Mouse (Mus musculus): ENCODE data around the gene Rai1. TPM values are rescaled to one million over a fixed set of nuclear protein-coding genes. Genes with fewer than 3 reads are reported as not detected.

Rai1 gene
- polyA plus RNA-seq (2014; fragmentation: Nextera tagmentation; extraction: Ambion mirVana) = 31.8 and 37.8 TPM in 2 replicates

DNA sequence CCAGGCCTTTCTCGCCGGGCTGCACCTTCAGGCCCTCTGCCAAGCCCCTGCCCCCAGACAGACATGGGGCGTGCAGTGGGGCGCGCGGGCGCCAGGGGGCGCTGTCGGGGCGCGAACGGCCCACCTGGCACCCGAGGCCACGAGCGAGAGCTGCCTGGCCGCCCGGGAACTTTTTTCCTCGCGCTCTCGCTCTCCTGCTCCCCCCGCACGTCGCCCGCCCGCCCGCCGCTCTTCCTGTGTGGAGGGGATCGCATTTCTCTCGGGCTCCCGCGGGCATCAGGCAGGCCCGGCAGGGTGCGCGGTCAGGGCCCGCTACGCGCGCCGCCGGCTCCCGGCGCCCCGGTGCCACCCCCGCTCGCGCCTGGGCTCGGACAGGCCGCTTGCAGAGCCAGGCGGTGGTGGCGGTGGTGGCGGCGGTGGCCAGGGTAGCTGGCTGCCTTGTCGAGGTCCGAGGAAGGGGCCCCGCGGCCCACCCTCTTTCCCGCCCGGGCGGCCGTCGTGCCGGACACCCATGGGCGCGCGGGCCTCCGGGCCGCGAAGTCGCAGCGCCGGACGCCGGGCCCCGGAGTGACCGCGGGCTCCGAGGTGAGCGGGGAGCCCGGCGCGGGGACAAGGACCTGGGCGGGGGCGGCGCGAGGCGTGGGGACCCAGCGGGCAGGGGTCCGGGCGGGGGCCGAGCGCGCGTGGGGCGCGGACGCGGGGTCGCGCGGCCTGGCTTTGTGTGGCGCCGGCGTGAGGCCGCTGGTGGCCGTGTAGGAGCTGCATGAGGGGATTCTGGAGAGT is at the start of gene Rai1:
TSS of gene Rai1 (plus strand) at position 204 of the 783 bp plus-strand sequence.
- H3K36me3 ChIP-seq (ENCODE audit: insufficient read depth) = no peaks in the 10 kb centered on the region
- under 1% methylated on average over 94 of the region's 105 CpGs for WGBS
- H3K4me1 ChIP-seq (ENCODE audit: insufficient read depth) = peaks cover 30% of the 10 kb centered on the region
- H3K27ac ChIP-seq (ENCODE audit: low read depth) = peak within 1 kb of the TSS; percentile 99
- H3K9me3 ChIP-seq (ENCODE audit: low read depth, low read length) = no peaks in the 10 kb centered on the region
- no peaks in the 10 kb centered on the region for H3K27me3 ChIP-seq (ENCODE audit: insufficient read depth, low read length)
- DNase-seq (peak; percentile 95), ATAC-seq (ENCODE audit: insufficient read depth) (peak; percentile 64)
- peak within 1 kb of the TSS; percentile 91 for H3K4me2 ChIP-seq
- H3K9ac ChIP-seq = peak within 1 kb of the TSS; percentile 100
- peak within 1 kb of the TSS; percentile 99 for H3K4me3 ChIP-seq (ENCODE audit: low read depth, low read length)
- TF ChIP-seq CTCF (IDR thresholded peaks at IDR 0.05; ENCODE audit: low read depth) = peak; percentile 78

DNA sequence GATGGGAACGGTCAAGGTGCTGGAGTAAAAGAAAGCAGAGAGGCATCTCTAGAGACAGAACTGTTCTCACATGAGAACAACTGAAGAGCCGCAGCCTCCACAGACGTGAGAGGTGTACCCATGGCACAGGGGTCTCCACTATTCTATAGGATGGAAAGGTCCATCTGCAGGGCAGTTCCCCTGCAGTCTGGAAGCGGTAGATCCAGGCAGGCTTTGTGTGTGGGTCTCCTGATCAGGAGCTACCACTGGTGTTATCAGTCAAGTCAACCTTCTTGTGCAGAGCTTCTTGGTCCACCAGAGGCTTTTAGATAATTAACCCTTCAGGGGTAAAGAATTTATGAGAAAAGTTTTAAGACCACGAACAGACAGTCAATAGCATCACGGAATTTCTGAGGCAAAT is 48.3 kb upstream of the Rai1 start:
- Histone ChIP-seq H3K9me3 (ENCODE audit: low read depth, low read length) (no peaks in the 10 kb centered on the region), H3K4me2 (no peak overlapping the region), H3K9ac (no peak overlapping the region), H3K27me3 (ENCODE audit: insufficient read depth, low read length) (no peaks in the 10 kb centered on the region), H3K4me3 (ENCODE audit: low read depth, low read length) (no peak overlapping the region), H3K27ac (ENCODE audit: low read depth) (no peak overlapping the region), H3K36me3 (ENCODE audit: insufficient read depth) (no peaks in the 10 kb centered on the region), H3K4me1 (ENCODE audit: insufficient read depth) (no peaks in the 10 kb centered on the region)
- DNase-seq = no peak
- WGBS = 75% methylated on average over 6 of the region's 6 CpGs
- ATAC-seq (ENCODE audit: insufficient read depth) = no peak
- TF ChIP-seq CTCF (IDR thresholded peaks at IDR 0.05; ENCODE audit: low read depth) = no peak

DNA sequence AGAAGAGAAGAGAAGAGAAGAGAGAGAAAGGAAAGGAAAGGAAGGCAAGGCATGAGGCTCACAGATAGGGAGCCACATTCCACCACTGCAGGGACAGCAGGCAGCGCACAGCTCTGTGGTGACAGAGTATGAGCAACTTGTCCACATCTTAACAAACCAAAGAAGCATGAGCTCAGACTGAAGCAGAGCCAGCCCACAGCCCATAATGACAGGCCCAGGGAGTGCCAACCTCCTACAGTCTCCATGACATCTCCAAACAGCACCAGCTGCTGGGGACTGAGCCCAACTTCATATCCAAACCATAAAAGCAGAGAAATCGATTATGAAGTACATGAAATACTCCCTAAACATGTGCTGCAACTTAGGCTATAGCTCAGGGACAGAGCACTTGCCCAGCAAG is 46.8 kb upstream of the Rai1 start:
- TF ChIP-seq CTCF (IDR thresholded peaks at IDR 0.05; ENCODE audit: low read depth) = no peak
- Histone ChIP-seq H3K4me1 (ENCODE audit: insufficient read depth) (no peaks in the 10 kb centered on the region), H3K9me3 (ENCODE audit: low read depth, low read length) (no peaks in the 10 kb centered on the region), H3K27me3 (ENCODE audit: insufficient read depth, low read length) (no peaks in the 10 kb centered on the region), H3K9ac (no peak overlapping the region), H3K36me3 (ENCODE audit: insufficient read depth) (no peaks in the 10 kb centered on the region), H3K27ac (ENCODE audit: low read depth) (no peak overlapping the region), H3K4me3 (ENCODE audit: low read depth, low read length) (no peak overlapping the region), H3K4me2 (no peak overlapping the region)
- WGBS = 77% methylated on average over 2 of the region's 2 CpGs
- ATAC-seq (ENCODE audit: insufficient read depth) = no peak
- DNase-seq = no peak

DNA sequence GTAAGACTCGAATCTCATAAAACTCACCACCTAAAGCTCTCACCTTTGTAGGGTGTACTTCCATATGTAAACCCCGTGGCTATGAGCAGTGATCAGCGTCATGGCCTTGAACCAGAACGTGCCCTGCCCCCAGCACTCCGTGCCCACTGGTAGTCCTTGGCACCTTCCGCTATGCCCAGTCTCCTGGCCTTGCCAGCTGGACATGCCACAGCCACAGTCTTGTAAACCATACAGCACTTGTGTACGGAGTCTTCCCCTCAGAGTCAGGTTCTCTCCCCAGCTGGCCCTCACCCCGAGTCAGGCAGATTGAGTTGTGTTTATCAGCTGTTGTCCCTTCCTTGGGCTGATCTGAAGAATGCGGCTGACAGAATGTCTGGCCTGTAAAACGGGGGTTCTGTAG is 46.4 kb upstream of the Rai1 start:
- Histone ChIP-seq H3K4me1 (ENCODE audit: insufficient read depth) (no peaks in the 10 kb centered on the region), H3K27ac (ENCODE audit: low read depth) (no peak overlapping the region), H3K27me3 (ENCODE audit: insufficient read depth, low read length) (no peaks in the 10 kb centered on the region), H3K9ac (no peak overlapping the region), H3K4me2 (no peak overlapping the region), H3K9me3 (ENCODE audit: low read depth, low read length) (no peaks in the 10 kb centered on the region), H3K36me3 (ENCODE audit: insufficient read depth) (no peaks in the 10 kb centered on the region), H3K4me3 (ENCODE audit: low read depth, low read length) (no peak overlapping the region)
- ATAC-seq (ENCODE audit: insufficient read depth) = no peak
- 56% methylated on average over 10 of the region's 10 CpGs for WGBS
- no peak for DNase-seq
- no peak for TF ChIP-seq CTCF (IDR thresholded peaks at IDR 0.05; ENCODE audit: low read depth)

DNA sequence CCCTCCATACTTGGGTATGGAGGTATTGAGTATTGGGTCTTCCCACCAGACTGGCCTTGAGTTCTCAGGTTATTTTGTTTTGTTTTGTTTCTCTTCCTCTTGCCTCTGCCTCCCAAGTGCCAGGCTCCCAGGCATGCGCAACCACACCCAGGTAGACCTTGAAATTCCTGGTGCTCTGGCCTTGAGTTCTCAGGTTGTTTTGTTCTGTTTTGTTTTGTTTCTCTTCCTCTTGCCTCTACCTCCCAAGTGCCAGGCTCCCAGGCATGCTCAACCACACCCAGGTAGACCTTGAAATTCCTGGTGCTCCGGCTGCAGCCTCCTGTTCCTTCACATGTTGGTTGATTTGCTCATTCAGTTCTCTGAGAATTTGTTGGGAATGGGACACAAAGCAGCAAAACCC is 44.8 kb upstream of the Rai1 start:
- H3K9me3 ChIP-seq (ENCODE audit: low read depth, low read length) = no peaks in the 10 kb centered on the region
- H3K4me1 ChIP-seq (ENCODE audit: insufficient read depth) = no peaks in the 10 kb centered on the region
- no peak overlapping the region for H3K4me2 ChIP-seq
- no peaks in the 10 kb centered on the region for H3K36me3 ChIP-seq (ENCODE audit: insufficient read depth)
- no peak for DNase-seq
- no peaks in the 10 kb centered on the region for H3K27me3 ChIP-seq (ENCODE audit: insufficient read depth, low read length)
- 97% methylated on average over 2 of the region's 2 CpGs for WGBS
- no peak overlapping the region for H3K4me3 ChIP-seq (ENCODE audit: low read depth, low read length)
- H3K27ac ChIP-seq (ENCODE audit: low read depth) = no peak overlapping the region
- no peak overlapping the region for H3K9ac ChIP-seq
- TF ChIP-seq CTCF (IDR thresholded peaks at IDR 0.05; ENCODE audit: low read depth) = no peak
- no peak for ATAC-seq (ENCODE audit: insufficient read depth)

DNA sequence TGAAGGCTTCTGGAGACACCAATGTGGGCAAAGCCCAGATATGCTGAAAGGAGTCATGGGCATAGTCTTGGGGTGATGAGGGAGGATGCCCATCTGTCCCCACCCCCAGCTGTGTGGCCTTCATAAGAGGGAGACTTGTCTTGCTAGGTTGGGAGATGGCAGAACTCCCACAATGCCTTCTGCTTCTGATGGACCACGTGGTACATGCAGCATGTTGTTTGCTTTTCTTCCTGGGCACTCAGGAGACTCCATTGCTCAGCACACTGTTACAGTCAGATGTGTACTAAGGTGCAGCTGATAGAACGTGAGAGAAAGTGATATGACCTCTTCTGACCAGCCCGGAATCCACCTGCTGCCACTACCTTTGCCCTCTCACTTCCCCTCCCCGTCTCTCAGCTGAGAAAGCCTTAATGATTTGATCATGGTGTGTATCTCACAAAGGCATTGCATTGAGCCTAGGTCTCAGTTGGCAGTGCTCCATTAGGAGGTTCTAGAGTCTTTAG is 43.3 kb upstream of the Rai1 start:
- no peak overlapping the region for H3K9ac ChIP-seq
- H3K27ac ChIP-seq (ENCODE audit: low read depth) = no peak overlapping the region
- no peaks in the 10 kb centered on the region for H3K36me3 ChIP-seq (ENCODE audit: insufficient read depth)
- TF ChIP-seq CTCF (IDR thresholded peaks at IDR 0.05; ENCODE audit: low read depth) = no peak
- no peak overlapping the region for H3K4me3 ChIP-seq (ENCODE audit: low read depth, low read length)
- H3K9me3 ChIP-seq (ENCODE audit: low read depth, low read length) = no peaks in the 10 kb centered on the region
- 70% methylated on average over 4 of the region's 4 CpGs for WGBS
- H3K4me1 ChIP-seq (ENCODE audit: insufficient read depth) = no peaks in the 10 kb centered on the region
- no peaks in the 10 kb centered on the region for H3K27me3 ChIP-seq (ENCODE audit: insufficient read depth, low read length)
- ATAC-seq (ENCODE audit: insufficient read depth) (no peak), DNase-seq (no peak)
- H3K4me2 ChIP-seq = no peak overlapping the region

DNA sequence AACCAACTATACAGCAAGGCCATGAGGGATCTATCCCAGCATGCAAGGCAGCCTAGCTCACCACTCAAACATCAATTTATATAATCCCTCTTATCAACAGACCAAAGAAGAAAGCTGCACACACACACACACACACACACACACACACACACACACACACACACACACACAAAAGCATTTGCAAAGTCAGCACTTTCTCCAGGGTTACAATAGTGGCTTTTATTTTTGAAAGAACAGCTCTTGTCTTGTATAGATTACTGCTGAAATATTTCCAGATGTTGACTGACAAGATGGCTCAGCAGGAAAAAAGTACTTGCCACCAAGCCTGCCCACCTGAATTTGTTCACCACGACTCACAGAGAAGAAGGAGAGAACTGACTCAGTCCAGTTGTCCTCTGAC is 39.5 kb upstream of the Rai1 start:
- DNase-seq = no peak

More for the DNA sequence above, 39.5 kb upstream of the Rai1 start:
- H3K27me3 ChIP-seq (ENCODE audit: insufficient read depth, low read length) = no peaks in the 10 kb centered on the region
- no peak overlapping the region for H3K27ac ChIP-seq (ENCODE audit: low read depth)
- no peak for ATAC-seq (ENCODE audit: insufficient read depth)
- H3K4me2 ChIP-seq = no peak overlapping the region
- no peaks in the 10 kb centered on the region for H3K9me3 ChIP-seq (ENCODE audit: low read depth, low read length)
- H3K9ac ChIP-seq = no peak overlapping the region
- TF ChIP-seq CTCF (IDR thresholded peaks at IDR 0.05; ENCODE audit: low read depth) = no peak
- WGBS = 36% methylated on average over 1 of the region's 1 CpGs
- no peaks in the 10 kb centered on the region for H3K4me1 ChIP-seq (ENCODE audit: insufficient read depth)
- no peaks in the 10 kb centered on the region for H3K36me3 ChIP-seq (ENCODE audit: insufficient read depth)
- no peak overlapping the region for H3K4me3 ChIP-seq (ENCODE audit: low read depth, low read length)

All from lung, embryonic 14.5 days (tissue).